Mouse (Mus musculus): Measurements from ENCODE around the gene Noxo1.
"Not testable (repeated sequence)": the region's sequence is repeated elsewhere in the genome, so short reads cannot be mapped to it uniquely, and the experiment has no call there.

Gene Noxo1

GRCm38 (mm10) chr17:24696011-24696697 is at the start of gene Noxo1, which contains the start of gene Gfer:
Gene Noxo1 (plus strand): TSS chr17:24696234.
Gene Gfer (minus strand): TSS chr17:24696156.
- peak; percentile 91 for DNase-seq

- DNase-seq = no peak
Measured at GRCm38 (mm10) chr17:24646381-24646780, 49.7 kb upstream of the Noxo1 start.

- no peak for DNase-seq
Measured at GRCm38 (mm10) chr17:24647493-24647892, 48.5 kb upstream of the Noxo1 start.

GRCm38 (mm10) chr17:24648731-24649377 is 47.2 kb upstream of the Noxo1 start:
- DNase-seq = no peak

- DNase-seq = peak; percentile 78
Measured at GRCm38 (mm10) chr17:24649581-24650069, 46.4 kb upstream of the Noxo1 start.

GRCm38 (mm10) chr17:24650070-24650616 is 45.9 kb upstream of the Noxo1 start, which contains the start of gene Slc9a3r2:
Gene Slc9a3r2 (minus strand): TSS chr17:24650327.
- peak; percentile 64 for DNase-seq

- no peak for DNase-seq
Measured at GRCm38 (mm10) chr17:24650766-24651165, 45.3 kb upstream of the Noxo1 start.

GRCm38 (mm10) chr17:24651835-24652234 is 44.2 kb upstream of the Noxo1 start:
- no peak for DNase-seq

GRCm38 (mm10) chr17:24653967-24654710 is 41.9 kb upstream of the Noxo1 start:
- peak; percentile 94 for DNase-seq

- DNase-seq = no peak
Measured at GRCm38 (mm10) chr17:24654969-24655368, 41.1 kb upstream of the Noxo1 start.

- peak; percentile 53 for DNase-seq
Measured at GRCm38 (mm10) chr17:24658017-24658758, 37.8 kb upstream of the Noxo1 start, which contains the start of gene Npw. Gene Npw (minus strand): TSS chr17:24658457.

GRCm38 (mm10) chr17:24667011-24667410 is 29.0 kb upstream of the Noxo1 start:
- DNase-seq = not testable (repeated sequence)

GRCm38 (mm10) chr17:24667416-24667815 is 28.6 kb upstream of the Noxo1 start:
- DNase-seq = peak; percentile 91

- not testable (repeated sequence) for DNase-seq
Measured at GRCm38 (mm10) chr17:24669214-24669544, 26.9 kb upstream of the Noxo1 start.

GRCm38 (mm10) chr17:24669545-24670245 is 26.3 kb upstream of the Noxo1 start, which contains the start of gene Zfp598:
Gene Zfp598 (plus strand): TSS chr17:24669687.
- DNase-seq = peak; percentile 97

- DNase-seq = no peak
Measured at GRCm38 (mm10) chr17:24670246-24670844, 25.7 kb upstream of the Noxo1 start.

- DNase-seq = no peak
Measured at GRCm38 (mm10) chr17:24671346-24671745, 24.7 kb upstream of the Noxo1 start.

- peak; percentile 88 for DNase-seq
Measured at GRCm38 (mm10) chr17:24672141-24672540, 23.9 kb upstream of the Noxo1 start.

- DNase-seq = no peak
Measured at GRCm38 (mm10) chr17:24674277-24674676, 21.8 kb upstream of the Noxo1 start.

- peak; percentile 90 for DNase-seq
Measured at GRCm38 (mm10) chr17:24676187-24676586, 19.8 kb upstream of the Noxo1 start.

- DNase-seq = no peak
Measured at GRCm38 (mm10) chr17:24676877-24677276, 19.2 kb upstream of the Noxo1 start.
